Mouse (Mus musculus): ENCODE data around the gene Sytl4.

GRCm38 (mm10) chrX:133964615-133965014 is 17.0 kb downstream of the Sytl4 start:
- TF ChIP-seq CTCF (IDR thresholded peaks at IDR 0.05; ENCODE audit: low read depth) (no peak), EP300 (optimal IDR thresholded peaks at IDR 0.05) (no peak)
